Comparison of ENCODE assay signal across 6 mouse cellular contexts in genomic region chr1:37523548-37523947, GRCm38 (mm10). TPM values are rescaled to one million over a fixed set of nuclear protein-coding genes. Genes with fewer than 3 reads are reported as not detected.
DNase-seq lines count a peak whose midpoint lies in the region; ATAC-seq and TF ChIP-seq lines count a peak whose summit lies in the region.
"Not testable (repeated sequence)": the region's sequence is repeated elsewhere in the genome, so short reads cannot be mapped to it uniquely, and the experiment has no call there.

No protein-coding gene starts in this region.

- not testable (repeated sequence) for ATAC-seq in intestine, embryonic 15.5 days; lung, embryonic 15.5 days (ENCODE audit: borderline replicate concordance, extremely low read depth, low FRiP score, low TSS enrichment)
- 0 out of 2 replicates have a peak, but pooled peaks have one; percentile 33 for ATAC-seq in kidney, postnatal 0 days (replicated peaks; ENCODE audit: low FRiP score, low read depth)

- not testable (repeated sequence) for H3K4me2 ChIP-seq in intestine, embryonic 15.5 days (replicated peaks); kidney, postnatal 0 days (ENCODE audit: low read length); lung, embryonic 15.5 days

- H3K9me3 ChIP-seq in intestine, embryonic 15.5 days; kidney, postnatal 0 days (replicated peaks; ENCODE audit: low read length); lung, embryonic 15.5 days: not testable (repeated sequence)

- not testable (repeated sequence) for TF ChIP-seq CTCF in kidney, postnatal 0 days (IDR thresholded peaks at IDR 0.05; ENCODE audit: low read depth)

- not testable (repeated sequence) for H3K9ac ChIP-seq in intestine, embryonic 15.5 days; kidney, postnatal 0 days (ENCODE audit: low read depth, low read length); lung, embryonic 15.5 days

- not testable (repeated sequence) for H3K4me3 ChIP-seq in intestine, embryonic 15.5 days (replicated peaks); kidney, postnatal 0 days (replicated peaks; ENCODE audit: low read depth, low read length); lung, embryonic 15.5 days

- not testable (repeated sequence) for H3K4me1 ChIP-seq in intestine, embryonic 15.5 days (replicated peaks); kidney, postnatal 0 days (replicated peaks; ENCODE audit: insufficient read depth, low read length); lung, embryonic 15.5 days

- H3K27ac ChIP-seq in intestine, embryonic 15.5 days = peak overlapping the region; percentile 41; the same call in 1 of the 2 replicates
- H3K27ac ChIP-seq in kidney, postnatal 0 days = peak overlapping the region; percentile 62
- H3K27ac ChIP-seq in lung, embryonic 15.5 days = peak overlapping the region; percentile 15; the same call in 1 of the 2 replicates

- peak; percentile 50 for DNase-seq in kidney, adult 11 months
- DNase-seq in kidney, postnatal 0 days (ENCODE audit: low spot score) = not testable (repeated sequence)
- peak; percentile 21 for DNase-seq in lung, postnatal 10 days
- DNase-seq in yolk sac, embryonic 10.5 days (ENCODE audit: low spot score) = peak; percentile 44

- H3K36me3 ChIP-seq in intestine, embryonic 15.5 days; kidney, postnatal 0 days (ENCODE audit: insufficient read depth, low read length); lung, embryonic 15.5 days: not testable (repeated sequence)

- WGBS in intestine, embryonic 15.5 days = 80% methylated on average over 3 of the region's 3 CpGs
- WGBS in kidney, postnatal 0 days = 90% methylated on average over 3 of the region's 3 CpGs
- 79% methylated on average over 3 of the region's 3 CpGs for WGBS in lung, embryonic 15.5 days

- H3K27me3 ChIP-seq in intestine, embryonic 15.5 days (replicated peaks); kidney, postnatal 0 days (ENCODE audit: insufficient read depth, low read length); lung, embryonic 15.5 days: not testable (repeated sequence)

RNA-seq across cellular contexts. Expression of gene Mgat4a, which starts 17.3 kb away (rescaled TPM):
- 44.5 and 46.3 TPM in 2 replicates for polyA plus RNA-seq in intestine, embryonic 15.5 days (2015; fragmentation: Nextera tagmentation; extraction: Ambion mirVana)
- polyA plus RNA-seq in kidney, postnatal 0 days (2015; fragmentation: Nextera tagmentation; extraction: Ambion mirVana) = 6.9 and 8.3 TPM in 2 replicates
- 5.7 and 6.3 TPM in 2 replicates for polyA plus RNA-seq in lung, embryonic 15.5 days (2015; fragmentation: Nextera tagmentation; extraction: Ambion mirVana)
